Mouse (Mus musculus) forebrain, postnatal 0 days (tissue): ENCODE results near the gene Gm17571. TPM values are rescaled to one million over a fixed set of nuclear protein-coding genes. Genes with fewer than 3 reads are reported as not detected.

Experiments
- ATAC-seq: fragments of 200-750 bp; cut with Nextera tagmentation; 2 replicates; pipeline ENCODE4 v1.8.0; 2017; ENCODE audit warnings: mild to moderate bottlenecking, moderate library complexity
- DNase-seq: peaks from one replicate; pipeline ENCODE4 v3.0.0-alpha.2; 2015
- H3K27ac ChIP-seq: fragments of 300-500 bp; sonication (generic); 2 replicates; pipeline ENCODE4 v1.5.1; 2014; ENCODE audit warnings: low read depth, mild to moderate bottlenecking, antibody characterized with exemption, low read length, moderate library complexity, mixed read lengths
- H3K27me3 ChIP-seq: fragments of 300-500 bp; sonication (generic); 2 replicates; pipeline ENCODE4 v1.6.1; 2014; ENCODE audit warnings: mild to moderate bottlenecking, low read length, mixed read lengths; ENCODE audit not compliant: insufficient read depth
- H3K36me3 ChIP-seq: fragments of 300-500 bp; sonication (generic); 2 replicates; pipeline ENCODE4 v1.6.1; 2014; ENCODE audit warnings: mild to moderate bottlenecking, moderate library complexity; ENCODE audit not compliant: insufficient read depth
- H3K4me1 ChIP-seq: fragments of 300-500 bp; sonication (generic); 2 replicates; pipeline ENCODE4 v1.6.1; 2014; ENCODE audit warnings: antibody characterized with exemption; ENCODE audit not compliant: insufficient read depth
- H3K4me2 ChIP-seq: fragments of 300-500 bp; sonication (generic); 2 replicates; pipeline ENCODE4 v1.6.1; 2014; ENCODE audit warnings: low read depth, mild to moderate bottlenecking, moderate library complexity
- H3K4me3 ChIP-seq: fragments of 300-500 bp; sonication (generic); 2 replicates; pipeline ENCODE4 v1.5.1; 2014; ENCODE audit warnings: low read depth, low read length, mixed read lengths
- H3K9ac ChIP-seq: fragments of 300-500 bp; sonication (generic); 2 replicates; pipeline ENCODE4 v1.6.1; 2014; ENCODE audit warnings: mild to moderate bottlenecking
- H3K9me3 ChIP-seq: fragments of 300-500 bp; sonication (generic); 2 replicates; pipeline ENCODE4 v1.6.1; 2016; ENCODE audit warnings: low read length
- CTCF ChIP-seq: sonication (generic); IDR thresholded peaks from 2 replicates; pipeline ENCODE4 v1.5.1; 2016; ENCODE audit warnings: antibody characterized with exemption, control low read depth, low read depth
- WGBS: fragments of 180-500 bp; shearing (Covaris S2); extraction: QIAGEN DNeasy Blood & Tissue Kit; methylation state at CpG from one replicate; pipeline ENCODE4 v1.1.7; 2014; 5-methylcytosine and 5-hydroxymethylcytosine counted together
- polyA plus RNA-seq: library from polyadenylated mRNA; unstranded; fragments of >200 nt; fragmentation: Nextera tagmentation; extraction: Ambion mirVana; gene quantifications from 2 replicates; pipeline ENCODE4 v1.2.1, GENCODE M21; 2015
- total RNA-seq: library from RNA; depleted of rRNA; stranded (reverse); fragments of >200 nt; gene quantifications from 2 replicates; pipeline ENCODE4 v1.2.3, GENCODE M21; 2014

The Gm17571 gene
- total and polyA plus RNA-seq, 2 experiments from 2014 or later = not detected

GRCm38 (mm10) chr9:13455231-13455630 is 8.7 kb upstream of the Gm17571 start:
- WGBS = 78% methylated on average over 1 of the region's 1 CpGs
- Histone ChIP-seq H3K36me3 (no peaks in the 10 kb centered on the region), H3K9me3 (no peaks in the 10 kb centered on the region), H3K9ac (no peak overlapping the region), H3K4me3 (no peak overlapping the region), H3K4me1 (no peaks in the 10 kb centered on the region), H3K27me3 (no peaks in the 10 kb centered on the region), H3K27ac (no peak overlapping the region), H3K4me2 (no peak overlapping the region)
- DNase-seq = no peak
- ATAC-seq = no peak
- TF ChIP-seq CTCF = no peak

DNA sequence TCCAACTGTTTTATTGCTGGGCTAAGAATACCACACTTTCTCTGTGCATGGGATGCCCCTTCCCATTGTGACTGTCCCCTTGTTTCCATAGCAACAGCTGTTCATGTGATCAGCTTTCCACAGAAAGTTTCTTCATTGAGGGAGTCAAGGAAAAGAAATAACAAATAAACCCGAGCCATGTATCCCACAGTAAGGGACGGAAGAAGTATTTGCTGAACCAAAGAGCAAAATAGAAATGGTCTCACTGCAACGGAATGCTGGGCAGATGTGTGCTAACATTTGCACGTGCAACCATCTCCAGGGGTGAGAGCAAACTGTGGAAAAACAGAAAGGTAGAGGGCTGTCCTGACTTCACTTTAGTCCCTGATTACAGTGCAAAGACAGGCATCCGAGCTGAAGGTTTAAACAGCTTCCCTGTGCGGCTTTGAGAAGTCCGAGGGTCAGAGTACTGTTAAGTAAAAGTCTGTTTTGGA is 8.1 kb upstream of the Gm17571 start:
- no peak for TF ChIP-seq CTCF
- peak; percentile 36 for DNase-seq
- peak; percentile 47 for ATAC-seq
- H3K27me3 ChIP-seq = no peaks in the 10 kb centered on the region
- H3K36me3 ChIP-seq = no peaks in the 10 kb centered on the region
- no peaks in the 10 kb centered on the region for H3K4me1 ChIP-seq
- H3K27ac ChIP-seq = no peak overlapping the region
- H3K9me3 ChIP-seq = no peaks in the 10 kb centered on the region
- WGBS = 20% methylated on average over 7 of the region's 7 CpGs
- no peak overlapping the region for H3K4me3 ChIP-seq
- H3K9ac ChIP-seq = no peak overlapping the region
- H3K4me2 ChIP-seq = no peak overlapping the region

GRCm38 (mm10) chr9:13448716-13449115 is 2.2 kb upstream of the Gm17571 start:
- TF ChIP-seq CTCF = no peak
- Histone ChIP-seq H3K9me3 (no peaks in the 10 kb centered on the region), H3K4me2 (no peak overlapping the region), H3K4me3 (no peak overlapping the region), H3K9ac (no peak overlapping the region), H3K4me1 (no peaks in the 10 kb centered on the region), H3K27ac (no peak overlapping the region), H3K27me3 (no peaks in the 10 kb centered on the region), H3K36me3 (no peaks in the 10 kb centered on the region)
- WGBS = 86% methylated on average over 3 of the region's 3 CpGs
- no peak for DNase-seq
- ATAC-seq = no peak

- DNase-seq (no peak), ATAC-seq (no peak)
- Histone ChIP-seq H3K36me3 (no peaks in the 10 kb centered on the region), H3K27ac (no peak overlapping the region), H3K4me3 (no peak overlapping the region), H3K9ac (no peak overlapping the region), H3K27me3 (no peaks in the 10 kb centered on the region), H3K4me1 (no peaks in the 10 kb centered on the region), H3K4me2 (no peak overlapping the region), H3K9me3 (no peaks in the 10 kb centered on the region)
- WGBS = 79% methylated on average over 1 of the region's 1 CpGs
- TF ChIP-seq CTCF = no peak
These were observed 317 bp downstream of the Gm17571 start for GRCm38 (mm10) chr9:13446236-13446635.

- ATAC-seq (no peak), DNase-seq (no peak)
- Histone ChIP-seq H3K4me2 (no peak overlapping the region), H3K27me3 (no peaks in the 10 kb centered on the region), H3K4me1 (no peaks in the 10 kb centered on the region), H3K27ac (no peak overlapping the region), H3K4me3 (no peak overlapping the region), H3K9me3 (no peaks in the 10 kb centered on the region), H3K36me3 (no peaks in the 10 kb centered on the region), H3K9ac (no peak overlapping the region)
- WGBS = 37% methylated on average over 1 of the region's 1 CpGs
- no peak for TF ChIP-seq CTCF
These were observed 2.9 kb downstream of the Gm17571 start for GRCm38 (mm10) chr9:13443484-13444211.

DNA sequence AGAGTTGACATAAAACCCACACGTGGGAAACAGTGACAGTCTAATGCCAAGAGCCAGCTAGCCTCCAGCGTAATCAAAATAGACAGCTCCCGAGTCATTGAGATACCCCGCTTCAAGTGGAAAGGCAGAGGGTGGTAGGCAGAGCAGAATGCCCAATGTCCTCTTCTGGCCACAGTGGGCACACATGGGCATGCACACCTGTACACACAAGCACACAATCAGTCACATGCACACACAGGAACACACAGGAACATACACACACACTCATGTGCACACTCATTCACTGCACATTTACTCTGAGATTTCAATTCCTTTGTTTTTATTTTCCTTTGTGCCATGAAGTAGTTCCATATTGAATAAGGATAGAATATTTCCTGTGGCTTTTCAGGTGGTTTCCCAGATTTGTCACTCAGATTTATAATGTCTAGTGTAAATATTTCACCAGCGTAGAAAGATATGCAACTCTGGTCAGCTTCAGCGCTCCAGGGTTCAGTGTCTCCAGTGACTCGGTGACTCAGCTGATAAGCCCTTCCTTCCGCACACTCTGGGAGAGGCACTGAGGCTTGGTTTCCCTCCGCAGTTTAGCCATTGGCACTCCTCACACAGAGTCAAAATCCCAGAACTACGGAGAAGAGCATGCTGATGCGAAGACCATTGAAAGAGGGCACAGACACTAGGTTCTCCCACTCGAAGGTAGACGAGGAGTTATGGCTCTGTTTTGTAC is 4.4 kb downstream of the Gm17571 start:
- no peak overlapping the region for H3K9ac ChIP-seq
- no peak overlapping the region for H3K27ac ChIP-seq
- WGBS = 85% methylated on average over 13 of the region's 13 CpGs
- no peak overlapping the region for H3K4me3 ChIP-seq
- H3K4me2 ChIP-seq = no peak overlapping the region
- H3K36me3 ChIP-seq = no peaks in the 10 kb centered on the region
- no peak for DNase-seq
- no peak for TF ChIP-seq CTCF
- no peaks in the 10 kb centered on the region for H3K27me3 ChIP-seq
- no peaks in the 10 kb centered on the region for H3K9me3 ChIP-seq
- ATAC-seq = no peak
- H3K4me1 ChIP-seq = no peaks in the 10 kb centered on the region

- no peak overlapping the region for H3K27ac ChIP-seq
- no peak for DNase-seq
- TF ChIP-seq CTCF = no peak
- H3K4me2 ChIP-seq = no peak overlapping the region
- H3K9ac ChIP-seq = no peak overlapping the region
- H3K4me1 ChIP-seq = no peaks in the 10 kb centered on the region
- no peaks in the 10 kb centered on the region for H3K36me3 ChIP-seq
- H3K4me3 ChIP-seq = no peak overlapping the region
- no peaks in the 10 kb centered on the region for H3K27me3 ChIP-seq
- H3K9me3 ChIP-seq = no peaks in the 10 kb centered on the region
- no peak for ATAC-seq
- WGBS = 52% methylated on average over 6 of the region's 6 CpGs
These were observed 5.6 kb downstream of the Gm17571 start for GRCm38 (mm10) chr9:13440911-13441310.
